Mouse (Mus musculus): ENCODE measurements around the gene Otud4. TPM values are rescaled to one million over a fixed set of nuclear protein-coding genes. Genes with fewer than 3 reads are reported as not detected.
"Not testable (repeated sequence)": the region's sequence is repeated elsewhere in the genome, so short reads cannot be mapped to it uniquely, and the experiment has no call there.

Otud4 gene
- 51.1 and 60.2 TPM in 2 replicates for polyA plus RNA-seq (2011; ENCODE audit: insufficient read length, low read depth, missing spikeins)

DNA sequence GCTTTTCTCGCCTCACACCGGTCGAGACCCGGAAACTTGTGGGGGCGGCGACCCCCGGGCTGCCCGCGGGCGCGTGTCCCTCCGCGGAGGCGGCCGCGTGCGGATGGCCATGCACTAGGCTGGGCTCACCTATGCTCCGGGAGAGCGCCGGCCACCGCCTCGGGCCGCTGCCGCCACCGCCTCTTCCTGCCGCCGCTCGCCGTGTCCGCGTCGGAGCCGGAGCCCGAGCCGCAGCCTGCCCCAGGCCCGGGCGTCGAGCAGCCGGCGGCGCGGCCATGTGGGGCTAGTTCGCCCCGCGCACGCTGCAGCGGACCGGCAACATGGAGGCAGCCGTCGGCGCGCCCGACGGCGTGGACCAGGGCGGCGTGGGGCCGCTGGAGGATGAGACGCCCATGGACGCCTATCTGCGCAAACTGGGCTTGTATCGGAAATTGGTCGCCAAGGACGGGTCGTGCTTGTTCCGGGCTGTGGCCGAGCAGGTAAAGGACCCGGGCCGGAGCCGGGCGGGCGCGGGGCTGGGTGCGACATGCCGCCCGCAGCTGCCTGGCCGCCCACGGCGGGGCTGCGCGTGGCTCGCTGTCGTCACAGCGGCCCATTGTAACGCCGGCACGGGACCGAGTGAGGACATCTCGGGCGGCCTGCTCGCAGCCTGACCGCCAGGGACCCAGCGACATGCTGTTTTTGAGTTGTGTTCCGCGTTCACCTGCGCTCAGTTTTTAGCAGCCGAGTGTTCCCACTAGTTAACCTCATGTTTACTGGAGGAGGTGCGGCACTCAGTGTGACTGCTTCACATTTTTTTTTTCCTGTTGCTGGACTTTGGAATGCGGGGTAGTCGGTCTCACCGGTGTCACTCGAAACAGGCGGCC, at the start of gene Otud4:
Gene Otud4 (plus strand): TSS at position 33 of the 866 bp plus-strand sequence.
- no peak for TF ChIP-seq POLR2A (IDR thresholded peaks at IDR 0.05; ENCODE audit: low read depth, low read length)
- no peak for TF ChIP-seq CTCF (IDR thresholded peaks at IDR 0.05; ENCODE audit: borderline replicate concordance, insufficient read depth, low read length)
- Histone ChIP-seq H3K4me3 (ENCODE audit: insufficient read depth, low read length) (peak within 1 kb of the TSS; percentile 81), H3K4me1 (ENCODE audit: control insufficient read depth, insufficient read depth, low read length) (peaks cover 9% of the 10 kb centered on the region), H3K27ac (ENCODE audit: insufficient read depth, low read length) (peak within 1 kb of the TSS; percentile 70)

DNA sequence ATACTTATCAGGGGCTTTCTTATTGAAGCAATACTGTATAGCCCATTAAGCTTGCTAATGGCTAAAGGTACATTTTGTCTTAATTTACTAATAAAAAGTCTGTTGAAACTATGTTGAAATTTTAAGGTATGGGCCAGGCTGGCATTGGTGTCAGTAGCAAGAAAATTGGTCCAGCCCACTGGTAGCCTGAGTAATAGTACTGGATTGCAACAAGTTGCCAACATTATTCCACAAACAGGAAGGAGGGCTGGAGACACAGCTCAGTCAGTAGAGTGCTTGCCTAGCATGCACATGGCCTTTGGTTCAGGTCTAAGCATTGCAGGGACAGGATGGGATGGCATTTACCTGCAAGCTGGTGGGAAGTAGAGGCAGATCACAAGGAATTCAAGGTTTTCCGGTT, 38.5 kb upstream of the Otud4 start:
- TF ChIP-seq CTCF (IDR thresholded peaks at IDR 0.05; ENCODE audit: borderline replicate concordance, insufficient read depth, low read length) (no peak), POLR2A (IDR thresholded peaks at IDR 0.05; ENCODE audit: low read depth, low read length) (no peak)
- no peak overlapping the region for H3K27ac ChIP-seq (ENCODE audit: insufficient read depth, low read length)
- no peak overlapping the region for H3K4me3 ChIP-seq (ENCODE audit: insufficient read depth, low read length)
- H3K4me1 ChIP-seq (ENCODE audit: control insufficient read depth, insufficient read depth, low read length): peaks cover 5% of the 10 kb centered on the region

DNA sequence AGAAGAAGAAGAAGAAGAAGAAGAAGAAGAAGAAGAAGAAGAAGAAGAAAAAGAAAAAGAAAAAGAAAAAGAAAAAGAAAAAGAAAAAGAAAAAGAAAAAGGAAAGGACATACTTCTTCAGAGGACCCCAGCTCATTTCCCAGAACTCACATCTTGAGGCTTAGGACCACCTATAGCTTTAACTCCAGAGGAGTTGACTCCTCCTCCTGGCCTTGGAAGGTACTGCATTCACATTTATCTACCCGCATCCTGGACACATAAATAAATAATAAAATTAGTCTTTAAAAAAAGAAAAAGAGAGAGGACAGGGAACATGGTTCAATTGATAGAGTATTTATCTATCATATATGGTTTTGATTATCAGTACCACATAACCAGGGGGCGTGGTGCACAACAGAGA, 36.2 kb upstream of the Otud4 start:
- H3K27ac ChIP-seq (ENCODE audit: insufficient read depth, low read length); H3K4me1 ChIP-seq (ENCODE audit: control insufficient read depth, insufficient read depth, low read length); H3K4me3 ChIP-seq (ENCODE audit: insufficient read depth, low read length): not testable (repeated sequence)

- Histone ChIP-seq H3K4me1 (ENCODE audit: control insufficient read depth, insufficient read depth, low read length) (peaks cover 2% of the 10 kb centered on the region), H3K4me3 (ENCODE audit: insufficient read depth, low read length) (no peak overlapping the region), H3K27ac (ENCODE audit: insufficient read depth, low read length) (no peak overlapping the region)
- TF ChIP-seq POLR2A (IDR thresholded peaks at IDR 0.05; ENCODE audit: low read depth, low read length): no peak
- no peak for TF ChIP-seq CTCF (IDR thresholded peaks at IDR 0.05; ENCODE audit: borderline replicate concordance, insufficient read depth, low read length)
Measured at GRCm38 (mm10) chr8:79606225-79606624, 33.2 kb upstream of the Otud4 start.

- no peak overlapping the region for H3K27ac ChIP-seq (ENCODE audit: insufficient read depth, low read length)
- TF ChIP-seq POLR2A (IDR thresholded peaks at IDR 0.05; ENCODE audit: low read depth, low read length) (no peak), CTCF (IDR thresholded peaks at IDR 0.05; ENCODE audit: borderline replicate concordance, insufficient read depth, low read length) (no peak)
- no peaks in the 10 kb centered on the region; the same call in 1 of the 2 replicates for H3K4me1 ChIP-seq (ENCODE audit: control insufficient read depth, insufficient read depth, low read length)
- H3K4me3 ChIP-seq (ENCODE audit: insufficient read depth, low read length): no peak overlapping the region
Measured at GRCm38 (mm10) chr8:79606751-79607300, 32.6 kb upstream of the Otud4 start.

- TF ChIP-seq POLR2A (IDR thresholded peaks at IDR 0.05; ENCODE audit: low read depth, low read length): no peak
- TF ChIP-seq CTCF (IDR thresholded peaks at IDR 0.05; ENCODE audit: borderline replicate concordance, insufficient read depth, low read length): no peak
- Histone ChIP-seq H3K4me1 (ENCODE audit: control insufficient read depth, insufficient read depth, low read length) (peaks cover 5% of the 10 kb centered on the region), H3K4me3 (ENCODE audit: insufficient read depth, low read length) (no peak overlapping the region), H3K27ac (ENCODE audit: insufficient read depth, low read length) (no peak overlapping the region)
Measured at GRCm38 (mm10) chr8:79608701-79609100, 30.7 kb upstream of the Otud4 start.

- Histone ChIP-seq H3K4me1 (ENCODE audit: control insufficient read depth, insufficient read depth, low read length) (peaks cover 5% of the 10 kb centered on the region), H3K27ac (ENCODE audit: insufficient read depth, low read length) (no peak overlapping the region), H3K4me3 (ENCODE audit: insufficient read depth, low read length) (no peak overlapping the region)
- TF ChIP-seq CTCF (IDR thresholded peaks at IDR 0.05; ENCODE audit: borderline replicate concordance, insufficient read depth, low read length) (no peak), POLR2A (IDR thresholded peaks at IDR 0.05; ENCODE audit: low read depth, low read length) (no peak)
Measured at GRCm38 (mm10) chr8:79610268-79610667, 29.1 kb upstream of the Otud4 start.

DNA sequence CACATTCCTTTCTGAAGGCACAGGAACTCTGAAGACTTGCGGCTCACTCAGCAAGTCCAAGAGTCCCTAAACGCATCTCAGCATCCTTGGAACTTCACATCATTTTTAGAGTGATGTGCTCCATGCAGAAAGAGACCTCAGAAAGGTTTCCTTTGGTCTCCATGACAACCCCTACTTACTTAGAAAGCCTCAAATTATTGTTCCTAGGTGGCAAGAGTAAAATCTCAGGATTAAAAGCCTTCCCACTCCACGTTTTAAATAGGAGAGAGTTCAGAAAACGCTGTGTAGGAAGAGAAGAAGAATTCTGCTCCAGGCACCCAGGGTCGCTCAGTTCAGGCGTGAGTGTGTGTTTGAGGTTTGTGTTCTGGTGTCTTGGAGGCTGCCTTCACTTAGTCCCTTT, 27.1 kb upstream of the Otud4 start:
- no peak overlapping the region; the same call in 1 of the 2 replicates for H3K27ac ChIP-seq (ENCODE audit: insufficient read depth, low read length)
- H3K4me3 ChIP-seq (ENCODE audit: insufficient read depth, low read length): no peak overlapping the region
- H3K4me1 ChIP-seq (ENCODE audit: control insufficient read depth, insufficient read depth, low read length): peaks cover 5% of the 10 kb centered on the region; the same call in 1 of the 2 replicates
- TF ChIP-seq POLR2A (IDR thresholded peaks at IDR 0.05; ENCODE audit: low read depth, low read length): no peak
- TF ChIP-seq CTCF (IDR thresholded peaks at IDR 0.05; ENCODE audit: borderline replicate concordance, insufficient read depth, low read length): no peak

GRCm38 (mm10) chr8:79612965-79613364, 26.5 kb upstream of the Otud4 start:
- TF ChIP-seq POLR2A (IDR thresholded peaks at IDR 0.05; ENCODE audit: low read depth, low read length) (no peak), CTCF (IDR thresholded peaks at IDR 0.05; ENCODE audit: borderline replicate concordance, insufficient read depth, low read length) (no peak)

GRCm38 (mm10) chr8:79615741-79616350, 23.6 kb upstream of the Otud4 start:
- no peak for TF ChIP-seq CTCF (IDR thresholded peaks at IDR 0.05; ENCODE audit: borderline replicate concordance, insufficient read depth, low read length)
- no peak for TF ChIP-seq POLR2A (IDR thresholded peaks at IDR 0.05; ENCODE audit: low read depth, low read length)
- H3K4me3 ChIP-seq (ENCODE audit: insufficient read depth, low read length): no peak overlapping the region
- H3K27ac ChIP-seq (ENCODE audit: insufficient read depth, low read length): no peak overlapping the region
- H3K4me1 ChIP-seq (ENCODE audit: control insufficient read depth, insufficient read depth, low read length): peaks cover 9% of the 10 kb centered on the region

More at GRCm38 (mm10) chr8:79612965-79613364, 26.5 kb upstream of the Otud4 start:
- H3K4me3 ChIP-seq (ENCODE audit: insufficient read depth, low read length): no peak overlapping the region
- peaks cover 5% of the 10 kb centered on the region; the same call in 1 of the 2 replicates for H3K4me1 ChIP-seq (ENCODE audit: control insufficient read depth, insufficient read depth, low read length)
- H3K27ac ChIP-seq (ENCODE audit: insufficient read depth, low read length): no peak overlapping the region

Measured in embryonic fibroblast, embryonic 13.5 days (primary cell).